Mouse (Mus musculus) heart, embryonic 16.5 days (tissue): Measurements from ENCODE around the gene Gpx1. TPM values are rescaled to one million over a fixed set of nuclear protein-coding genes. Genes with fewer than 3 reads are reported as not detected.
"Not testable (repeated sequence)": the region's sequence is repeated elsewhere in the genome, so short reads cannot be mapped to it uniquely, and the experiment has no call there.

Source experiments
- ATAC-seq: fragments of 200-750 bp; cut with Nextera tagmentation; replicated peaks from 2 replicates; pipeline ENCODE4 v1.8.0; 2017; ENCODE audit warnings: moderate number of reproducible peaks; ENCODE audit not compliant: insufficient read depth, low FRiP score; ENCODE audit errors: extremely low read depth
- H3K27ac ChIP-seq: fragments of 300-500 bp; sonication (generic); 2 replicates; pipeline ENCODE4 v1.5.1; 2014; ENCODE audit warnings: mild to moderate bottlenecking, low read length, control low read depth, moderate library complexity
- H3K27me3 ChIP-seq: fragments of 300-500 bp; sonication (generic); 2 replicates; pipeline ENCODE4 v1.6.1; 2014; ENCODE audit warnings: low read length, mixed read lengths; ENCODE audit not compliant: control insufficient read depth, insufficient read depth
- H3K36me3 ChIP-seq: fragments of 300-500 bp; sonication (generic); 2 replicates; pipeline ENCODE4 v1.6.1; 2014; ENCODE audit not compliant: control insufficient read depth, insufficient read depth
- H3K4me1 ChIP-seq: fragments of 300-500 bp; sonication (generic); 2 replicates; pipeline ENCODE4 v1.6.1; 2014; ENCODE audit warnings: low read length, mixed read lengths; ENCODE audit not compliant: control insufficient read depth, insufficient read depth
- H3K4me2 ChIP-seq: fragments of 300-500 bp; sonication (generic); 2 replicates; pipeline ENCODE4 v1.6.1; 2014; ENCODE audit warnings: low read depth, mild to moderate bottlenecking, control low read depth, low read length
- H3K4me3 ChIP-seq: fragments of 300-500 bp; sonication (generic); 2 replicates; pipeline ENCODE4 v1.5.1; 2014; ENCODE audit warnings: mild to moderate bottlenecking, control low read depth, low read length
- H3K9ac ChIP-seq: fragments of 300-500 bp; sonication (generic); 2 replicates; pipeline ENCODE4 v1.6.1; 2014; ENCODE audit warnings: low read length, control low read depth
- H3K9me3 ChIP-seq: fragments of 300-500 bp; sonication (generic); replicated peaks from 2 replicates; pipeline ENCODE4 v1.6.1; 2016; ENCODE audit warnings: low read length; ENCODE audit not compliant: control insufficient read depth
- WGBS: fragments of 180-500 bp; shearing (Covaris S2); extraction: QIAGEN DNeasy Blood & Tissue Kit; methylation state at CpG from one replicate; pipeline ENCODE4 v1.1.7; 2014; 5-methylcytosine and 5-hydroxymethylcytosine counted together
- polyA plus RNA-seq: library from polyadenylated mRNA; unstranded; fragments of >200 nt; fragmentation: Nextera tagmentation; extraction: Ambion mirVana; gene quantifications from 2 replicates; pipeline ENCODE4 v1.2.1, GENCODE M21; 2015

Gene Gpx1
- polyA plus RNA-seq, 1 experiment from 2014 or later, result 680 TPM

DNA sequence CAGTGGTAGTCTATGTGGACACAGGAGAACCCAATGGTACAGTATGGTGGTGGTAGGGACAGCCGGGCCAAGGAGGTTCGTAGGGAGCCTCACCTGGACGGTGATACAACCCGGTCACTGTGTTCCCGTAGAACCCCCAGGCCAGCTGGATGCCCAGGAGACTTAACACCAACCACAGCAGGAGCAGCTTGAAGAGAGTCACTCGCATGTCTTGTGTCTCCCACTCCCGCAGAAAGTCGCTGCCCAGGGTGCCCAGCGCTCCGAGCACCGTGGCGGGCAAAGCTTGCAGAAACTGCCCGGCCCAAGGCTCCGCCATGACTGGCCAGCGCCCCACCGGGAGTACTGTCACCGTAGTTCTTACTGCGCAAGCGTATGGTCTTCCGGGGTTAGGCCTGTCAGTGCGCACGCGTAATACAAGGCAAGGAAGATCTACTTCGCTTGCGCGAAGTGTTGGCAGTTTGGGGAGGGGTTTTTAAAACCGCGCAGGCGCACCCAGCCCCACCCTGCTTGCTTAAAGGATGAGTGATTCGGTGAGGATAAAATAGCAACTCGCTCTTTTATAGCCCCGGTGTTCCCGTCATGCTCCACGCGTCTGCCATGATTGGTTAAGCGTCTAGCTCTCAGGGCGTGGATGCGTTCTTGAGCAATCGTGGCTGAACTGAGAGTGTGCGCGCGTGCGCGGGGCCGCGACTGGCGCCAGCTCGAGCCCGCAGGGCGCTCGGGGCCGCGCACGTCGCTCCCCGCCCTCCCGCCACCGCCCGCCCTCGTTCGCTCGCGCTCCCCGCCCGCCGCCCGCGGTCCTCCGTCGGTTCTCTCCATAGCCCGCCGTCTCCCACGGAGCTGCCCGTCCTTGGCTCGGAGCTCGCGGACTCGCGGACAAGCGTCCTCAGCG lies 32.8 kb upstream of the Gpx1 start, which contains the start of the genes Rhoa and Tcta:
Gene Rhoa (plus strand): TSS at position 501 of the 892 bp plus-strand sequence.
Gene Tcta (minus strand): TSS at position 532 of the 892 bp plus-strand sequence.
- under 1% methylated on average over 81 of the region's 81 CpGs for WGBS
- H3K27me3 ChIP-seq, result no peaks in the 10 kb centered on the region
- H3K4me3 ChIP-seq, result peak within 1 kb of the TSS; percentile 91
- H3K27ac ChIP-seq, result peak within 1 kb of the TSS; percentile 100
- H3K36me3 ChIP-seq, result peaks cover 18% of the 10 kb centered on the region
- H3K4me1 ChIP-seq, result peaks cover 35% of the 10 kb centered on the region
- H3K4me2 ChIP-seq, result peak within 1 kb of the TSS; percentile 79
- no peaks in the 10 kb centered on the region for H3K9me3 ChIP-seq
- peak within 1 kb of the TSS; percentile 99 for H3K9ac ChIP-seq
- ATAC-seq, result peak; percentile 94

GRCm38 (mm10) chr9:108306571-108306980 lies 32.1 kb upstream of the Gpx1 start:
- Histone ChIP-seq H3K4me3 (peak overlapping the region; percentile 91), H3K27me3 (no peaks in the 10 kb centered on the region), H3K9me3 (no peaks in the 10 kb centered on the region), H3K9ac (peak overlapping the region; percentile 99), H3K4me1 (peaks cover 42% of the 10 kb centered on the region), H3K4me2 (peak overlapping the region; percentile 55), H3K27ac (peak overlapping the region; percentile 100), H3K36me3 (peaks cover 14% of the 10 kb centered on the region)
- WGBS, result under 1% methylated on average over 50 of the region's 51 CpGs
- ATAC-seq, result peak; percentile 84

DNA sequence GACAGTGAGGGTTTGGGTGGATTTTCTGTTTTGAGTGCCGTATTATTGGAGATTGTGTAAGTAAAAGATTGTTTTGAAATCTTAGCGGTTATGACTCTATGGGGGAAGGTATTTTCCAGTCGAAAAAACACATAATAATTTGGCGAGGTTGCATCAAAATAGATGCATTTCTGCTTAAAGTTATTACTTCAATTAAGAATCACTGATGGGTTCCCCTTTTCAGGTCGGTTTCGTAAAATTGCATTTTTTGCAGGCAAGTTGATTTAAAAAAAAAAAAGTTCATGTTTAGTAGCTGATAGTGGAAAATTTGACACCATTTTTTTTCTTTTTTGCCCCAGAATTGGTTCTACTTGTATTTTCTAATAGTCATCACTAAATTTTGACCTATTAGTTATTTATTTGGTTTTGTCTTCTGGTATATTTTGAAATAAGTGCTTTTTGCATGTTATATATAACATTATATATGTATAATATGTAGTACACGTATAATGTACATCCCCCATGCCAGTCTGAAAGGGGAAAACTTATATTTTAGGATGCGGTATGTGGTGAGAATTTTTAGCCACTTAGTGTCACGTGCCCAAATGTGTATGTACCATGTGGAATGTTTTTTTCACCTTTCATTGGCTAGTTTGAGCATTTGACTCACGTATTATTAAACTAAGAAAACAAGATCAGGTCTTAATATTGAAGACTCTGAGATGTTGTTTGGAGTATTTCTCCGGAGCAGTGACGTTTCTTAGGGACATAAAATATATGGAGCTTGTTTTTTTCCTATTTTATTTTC lies 31.5 kb upstream of the Gpx1 start:
- Histone ChIP-seq H3K27me3 (no peaks in the 10 kb centered on the region), H3K4me1 (peaks cover 46% of the 10 kb centered on the region), H3K4me2 (peak overlapping the region; percentile 92), H3K4me3 (peak overlapping the region; percentile 91), H3K27ac (peak overlapping the region; percentile 100), H3K36me3 (peaks cover 14% of the 10 kb centered on the region), H3K9me3 (no peaks in the 10 kb centered on the region), H3K9ac (peak overlapping the region; percentile 99)
- 4% methylated on average over 12 of the region's 12 CpGs for WGBS
- no peak for ATAC-seq

DNA sequence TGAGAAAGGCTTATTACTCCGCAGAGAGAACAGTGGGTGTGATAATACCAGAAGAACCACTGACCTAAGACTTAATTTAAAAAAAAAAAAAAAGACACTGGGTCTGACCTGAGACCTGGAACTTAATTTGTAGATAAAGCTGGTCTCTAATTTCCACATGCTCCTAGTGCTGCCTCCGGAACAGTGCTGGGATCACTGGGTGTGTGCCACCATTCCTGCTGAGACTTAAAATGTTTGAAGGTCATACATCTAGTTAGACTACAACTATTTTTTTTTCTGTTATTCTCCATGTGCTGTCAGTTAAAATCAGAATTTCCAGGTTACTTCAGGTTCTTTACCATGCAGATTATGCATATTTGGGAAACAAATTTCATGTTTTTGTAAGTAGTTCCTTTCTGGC lies 30.6 kb upstream of the Gpx1 start:
- Histone ChIP-seq H3K4me2 (peak overlapping the region; percentile 92), H3K4me1 (peaks cover 46% of the 10 kb centered on the region), H3K36me3 (peaks cover 8% of the 10 kb centered on the region), H3K27ac (peak overlapping the region; percentile 74), H3K27me3 (no peaks in the 10 kb centered on the region), H3K9ac (peak overlapping the region; percentile 71), H3K4me3 (peak overlapping the region; percentile 64), H3K9me3 (no peaks in the 10 kb centered on the region)
- no peak for ATAC-seq
- 27% methylated on average over 2 of the region's 2 CpGs for WGBS

DNA sequence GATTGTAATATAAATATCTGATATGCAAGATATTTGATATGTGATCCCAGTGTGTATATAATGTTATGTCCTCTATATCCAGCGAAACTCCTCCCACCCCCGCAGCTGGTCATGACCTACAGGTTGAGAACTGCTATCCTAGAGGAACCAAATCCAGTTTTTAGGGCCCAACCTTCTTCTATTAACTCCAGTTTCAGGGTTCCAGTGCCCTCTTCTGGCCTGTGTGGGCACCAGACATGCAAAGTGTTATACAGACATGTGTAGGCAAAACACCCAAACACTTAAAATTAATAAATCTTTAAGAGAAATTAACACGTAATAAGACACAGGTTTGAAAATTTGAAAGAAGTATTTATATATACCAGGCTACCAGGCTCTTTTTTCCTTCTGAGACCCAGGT lies 21.1 kb upstream of the Gpx1 start:
- no peak for ATAC-seq
- Histone ChIP-seq H3K36me3 (peaks cover 12% of the 10 kb centered on the region; the same call in 1 of the 2 replicates), H3K9ac (no peak overlapping the region), H3K27me3 (no peaks in the 10 kb centered on the region), H3K4me1 (no peaks in the 10 kb centered on the region), H3K4me2 (no peak overlapping the region), H3K4me3 (no peak overlapping the region), H3K27ac (no peak overlapping the region), H3K9me3 (no peaks in the 10 kb centered on the region)
- WGBS, result 96% methylated on average over 3 of the region's 3 CpGs

DNA sequence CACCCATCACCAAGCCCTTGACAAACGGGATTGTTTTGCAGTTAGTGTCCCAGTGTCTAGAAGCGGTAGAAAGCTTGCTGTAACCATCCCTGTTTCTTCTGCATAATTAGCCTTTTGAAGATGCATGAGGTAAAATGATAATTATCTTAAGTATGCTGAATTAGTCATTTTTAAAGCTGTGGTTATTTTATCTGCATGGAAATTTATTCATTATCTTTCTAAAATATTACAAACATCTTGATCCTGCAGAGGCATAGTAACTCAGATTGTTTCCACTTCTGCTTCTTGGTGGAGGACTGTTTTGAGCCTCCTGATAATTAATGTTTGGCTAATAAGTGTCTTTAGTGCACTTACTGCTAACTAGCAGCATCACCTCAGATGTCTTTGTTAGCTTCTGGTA lies 20.2 kb upstream of the Gpx1 start:
- H3K36me3 ChIP-seq, result peaks cover 14% of the 10 kb centered on the region; the same call in 1 of the 2 replicates
- ATAC-seq, result no peak
- H3K4me1 ChIP-seq, result no peaks in the 10 kb centered on the region
- no peak overlapping the region for H3K4me2 ChIP-seq
- H3K27me3 ChIP-seq, result no peaks in the 10 kb centered on the region
- no peak overlapping the region for H3K9ac ChIP-seq
- H3K27ac ChIP-seq, result no peak overlapping the region
- WGBS, result 73% methylated on average over 2 of the region's 2 CpGs
- H3K4me3 ChIP-seq, result no peak overlapping the region
- no peaks in the 10 kb centered on the region for H3K9me3 ChIP-seq

DNA sequence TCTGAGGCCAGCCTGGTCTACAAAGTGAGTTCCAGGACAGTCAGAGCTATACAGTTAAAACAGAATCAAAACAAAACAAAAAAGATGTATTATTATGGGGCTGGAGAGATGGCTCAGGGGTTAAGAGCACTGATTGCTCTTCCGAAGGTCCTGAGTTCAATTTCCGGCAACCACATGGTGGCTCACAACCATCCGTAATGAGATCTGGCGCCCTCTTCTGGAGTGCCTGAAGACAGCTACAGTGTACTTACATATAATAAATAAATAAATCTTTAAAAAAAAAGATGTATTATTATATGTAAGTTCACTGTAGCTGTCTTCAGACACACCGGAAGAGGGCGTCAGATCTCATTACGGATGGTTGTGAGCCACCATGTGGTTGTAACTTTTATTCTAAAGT lies 16.6 kb upstream of the Gpx1 start:
- not testable (repeated sequence) for H3K4me1 ChIP-seq, H3K4me3 ChIP-seq, H3K9me3 ChIP-seq, ATAC-seq, H3K27ac ChIP-seq, H3K27me3 ChIP-seq, H3K9ac ChIP-seq, H3K4me2 ChIP-seq
- 90% methylated on average over 7 of the region's 7 CpGs for WGBS
- H3K36me3 ChIP-seq, result peaks cover 12% of the 10 kb centered on the region; the same call in 1 of the 2 replicates

GRCm38 (mm10) chr9:108324784-108325183 lies 13.9 kb upstream of the Gpx1 start:
- 88% methylated on average over 1 of the region's 1 CpGs for WGBS
- H3K4me3 ChIP-seq, result no peak overlapping the region
- H3K36me3 ChIP-seq, result peaks cover 12% of the 10 kb centered on the region
- no peak overlapping the region for H3K27ac ChIP-seq
- no peaks in the 10 kb centered on the region for H3K9me3 ChIP-seq
- H3K4me1 ChIP-seq, result no peaks in the 10 kb centered on the region
- no peak for ATAC-seq
- no peak overlapping the region for H3K9ac ChIP-seq
- no peaks in the 10 kb centered on the region for H3K27me3 ChIP-seq
- H3K4me2 ChIP-seq, result no peak overlapping the region

- no peak overlapping the region for H3K9ac ChIP-seq
- H3K4me3 ChIP-seq, result no peak overlapping the region
- H3K4me1 ChIP-seq, result no peaks in the 10 kb centered on the region
- no peak overlapping the region for H3K4me2 ChIP-seq
- no peaks in the 10 kb centered on the region for H3K27me3 ChIP-seq
- peaks cover 14% of the 10 kb centered on the region for H3K36me3 ChIP-seq
- no peak overlapping the region for H3K27ac ChIP-seq
- no peak for ATAC-seq
- WGBS, result 98% methylated on average over 2 of the region's 2 CpGs
- no peaks in the 10 kb centered on the region for H3K9me3 ChIP-seq
These were observed 12.9 kb upstream of the Gpx1 start for GRCm38 (mm10) chr9:108325811-108326210.
